ENCODE assay signal across 8 mouse cellular contexts in genomic region chr7:127308887-127309286, GRCm38 (mm10). TPM values are rescaled to one million over a fixed set of nuclear protein-coding genes. Genes with fewer than 3 reads are reported as not detected.
A peak's percentile ranks its signal among the peaks of the same experiment; 100 is the strongest.
DNase-seq lines count a peak whose midpoint lies in the region; ATAC-seq and TF ChIP-seq lines count a peak whose summit lies in the region.

No protein-coding gene starts in this region.

- TF ChIP-seq EP300 in liver, embryonic 14.5 days (IDR thresholded peaks at IDR 0.05; ENCODE audit: low read depth), result no peak

- no peak overlapping the region for H3K9ac ChIP-seq in forebrain, embryonic 12.5 days
- no peak overlapping the region for H3K9ac ChIP-seq in embryonic facial prominence, embryonic 15.5 days
- H3K9ac ChIP-seq in kidney, embryonic 14.5 days (ENCODE audit: low read depth, low read length), result no peak overlapping the region
- H3K9ac ChIP-seq in liver, embryonic 14.5 days (replicated peaks), result no peak overlapping the region

- no peak for ATAC-seq in forebrain, embryonic 12.5 days (ENCODE audit: low FRiP score)
- peak; percentile 63; the same call in 1 of the 2 replicates for ATAC-seq in embryonic facial prominence, embryonic 15.5 days (ENCODE audit: insufficient number of reproducible peaks, low FRiP score, low TSS enrichment, low read depth)
- ATAC-seq in kidney, embryonic 14.5 days (ENCODE audit: low FRiP score, low TSS enrichment), result 0 out of 2 replicates have a peak, but pooled peaks have one; percentile 65
- ATAC-seq in liver, embryonic 14.5 days (ENCODE audit: insufficient read depth), result no peak

- TF ChIP-seq POLR2A in bone marrow, adult 2 months (IDR thresholded peaks at IDR 0.05; ENCODE audit: borderline replicate concordance, control insufficient read depth, low read depth, low read length), result no peak

- peak; percentile 33; the same call in 1 of the 2 replicates for TF ChIP-seq CTCF in bone marrow, adult 2 months (IDR thresholded peaks at IDR 0.05; ENCODE audit: control insufficient read depth, insufficient read depth, low read length)
- TF ChIP-seq CTCF in liver, embryonic 14.5 days (IDR thresholded peaks at IDR 0.05; ENCODE audit: low read depth), result peak; percentile 79

- no peak overlapping the region for H3K27ac ChIP-seq in forebrain, embryonic 10.5 days
- H3K27ac ChIP-seq in forebrain, embryonic 12.5 days, result no peak overlapping the region
- no peak overlapping the region for H3K27ac ChIP-seq in bone marrow, adult 2 months (ENCODE audit: control insufficient read depth, insufficient read depth, low read depth, low read length, poor library complexity)
- no peak overlapping the region for H3K27ac ChIP-seq in embryonic facial prominence, embryonic 15.5 days (replicated peaks)
- no peak overlapping the region for H3K27ac ChIP-seq in kidney, embryonic 14.5 days (ENCODE audit: low read depth, low read length)
- no peak overlapping the region for H3K27ac ChIP-seq in liver, embryonic 14.5 days

- no peaks in the 10 kb centered on the region for H3K9me3 ChIP-seq in forebrain, embryonic 10.5 days
- H3K9me3 ChIP-seq in forebrain, embryonic 12.5 days, result no peaks in the 10 kb centered on the region
- no peaks in the 10 kb centered on the region for H3K9me3 ChIP-seq in embryonic facial prominence, embryonic 15.5 days (replicated peaks)
- H3K9me3 ChIP-seq in kidney, embryonic 14.5 days (ENCODE audit: control insufficient read depth, low read length), result no peaks in the 10 kb centered on the region
- H3K9me3 ChIP-seq in liver, embryonic 14.5 days (ENCODE audit: control insufficient read depth, low read length), result no peaks in the 10 kb centered on the region

- H3K27me3 ChIP-seq in forebrain, embryonic 10.5 days (ENCODE audit: poor library complexity, severe bottlenecking), result no peaks in the 10 kb centered on the region
- H3K27me3 ChIP-seq in forebrain, embryonic 12.5 days, result no peaks in the 10 kb centered on the region
- H3K27me3 ChIP-seq in embryonic facial prominence, embryonic 15.5 days, result no peaks in the 10 kb centered on the region
- no peaks in the 10 kb centered on the region for H3K27me3 ChIP-seq in kidney, embryonic 14.5 days (ENCODE audit: control insufficient read depth, insufficient read depth, low read length)
- H3K27me3 ChIP-seq in liver, embryonic 14.5 days (ENCODE audit: control insufficient read depth, insufficient read depth, low read length), result no peaks in the 10 kb centered on the region

- peak; percentile 60 for DNase-seq in forebrain, embryonic 10.5 days (ENCODE audit: extremely low spot score, low spot score)
- DNase-seq in 416B (ENCODE audit: low read depth), result peak; percentile 74
- peak in 2 of 3 experiments; percentile 25 to 37 for DNase-seq in liver, embryonic 14.5 days (ENCODE audit: low read depth in 3 of 3, low spot score in 3 of 3)
- DNase-seq in right cerebral cortex, postnatal 25 days, result peak; percentile 29

- no peaks in the 10 kb centered on the region for H3K4me1 ChIP-seq in forebrain, embryonic 10.5 days
- no peaks in the 10 kb centered on the region for H3K4me1 ChIP-seq in forebrain, embryonic 12.5 days
- H3K4me1 ChIP-seq in bone marrow, adult 2 months (ENCODE audit: control insufficient read depth, insufficient read depth, low read length), result no peaks in the 10 kb centered on the region
- no peaks in the 10 kb centered on the region for H3K4me1 ChIP-seq in embryonic facial prominence, embryonic 15.5 days
- H3K4me1 ChIP-seq in kidney, embryonic 14.5 days (ENCODE audit: control insufficient read depth, insufficient read depth, low read length), result no peaks in the 10 kb centered on the region
- H3K4me1 ChIP-seq in liver, embryonic 14.5 days (replicated peaks; ENCODE audit: control insufficient read depth in 2 of 2, insufficient read depth in 2 of 2, low read length in 1 of 2), result no peaks in the 10 kb centered on the region

- 61% methylated on average over 4 of the region's 4 CpGs for WGBS in forebrain, embryonic 10.5 days
- 60% methylated on average over 4 of the region's 4 CpGs for WGBS in forebrain, embryonic 12.5 days
- WGBS in bone marrow, adult 2 months, result 86% methylated on average over 4 of the region's 4 CpGs
- 70% methylated on average over 4 of the region's 4 CpGs for WGBS in embryonic facial prominence, embryonic 15.5 days
- 75% methylated on average over 4 of the region's 4 CpGs for WGBS in kidney, embryonic 14.5 days
- WGBS in liver, embryonic 14.5 days (ENCODE audit: insufficient replicate concordance), result 72% methylated on average over 4 of the region's 4 CpGs

- no peak overlapping the region for H3K4me2 ChIP-seq in forebrain, embryonic 12.5 days
- no peak overlapping the region for H3K4me2 ChIP-seq in embryonic facial prominence, embryonic 15.5 days (replicated peaks)
- H3K4me2 ChIP-seq in kidney, embryonic 14.5 days (replicated peaks; ENCODE audit: low read depth, low read length), result no peak overlapping the region
- no peak overlapping the region for H3K4me2 ChIP-seq in liver, embryonic 14.5 days (ENCODE audit: low read depth)

- H3K36me3 ChIP-seq in forebrain, embryonic 10.5 days (replicated peaks), result no peaks in the 10 kb centered on the region
- H3K36me3 ChIP-seq in forebrain, embryonic 12.5 days (replicated peaks), result no peaks in the 10 kb centered on the region
- H3K36me3 ChIP-seq in embryonic facial prominence, embryonic 15.5 days, result no peaks in the 10 kb centered on the region
- no peaks in the 10 kb centered on the region for H3K36me3 ChIP-seq in kidney, embryonic 14.5 days (ENCODE audit: control insufficient read depth, insufficient read depth, low read length)
- no peaks in the 10 kb centered on the region for H3K36me3 ChIP-seq in liver, embryonic 14.5 days (replicated peaks; ENCODE audit: control insufficient read depth, insufficient read depth, low read depth)

- H3K4me3 ChIP-seq in forebrain, embryonic 10.5 days, result 0 out of 2 replicates have a peak overlapping the region, but pooled peaks have one; percentile 1
- no peak overlapping the region for H3K4me3 ChIP-seq in forebrain, embryonic 12.5 days (replicated peaks)
- no peak overlapping the region for H3K4me3 ChIP-seq in bone marrow, adult 2 months (replicated peaks; ENCODE audit: control insufficient read depth, low read depth, low read length)
- H3K4me3 ChIP-seq in embryonic facial prominence, embryonic 15.5 days (replicated peaks), result no peak overlapping the region
- no peak overlapping the region for H3K4me3 ChIP-seq in kidney, embryonic 14.5 days (ENCODE audit: low read length)
- no peak overlapping the region for H3K4me3 ChIP-seq in liver, embryonic 14.5 days (ENCODE audit: insufficient read depth in 1 of 2, low read depth in 2 of 2, low read length in 2 of 2)

RNA-seq across cellular contexts. Expression of gene Itgal, which starts 12.8 kb away (rescaled TPM):
- polyA plus RNA-seq in forebrain, embryonic 10.5 days (2016; fragmentation: Nextera tagmentation; extraction: Ambion mirVana), result 0.22 and 0.36 TPM in 2 replicates
- polyA plus RNA-seq in forebrain, embryonic 12.5 days (2016; fragmentation: Nextera tagmentation; extraction: Ambion mirVana), result 0.26 and 0.47 TPM in 2 replicates
- 11.9 and 51.9 TPM in 2 replicates for polyA plus RNA-seq in bone marrow, adult 2 months (2011; ENCODE audit: insufficient read depth, insufficient read length, low replicate concordance, missing spikeins)
- 1.5 and 1.9 TPM in 2 replicates for polyA plus RNA-seq in embryonic facial prominence, embryonic 15.5 days (2015; fragmentation: Nextera tagmentation; extraction: Ambion mirVana)
- 0.80 and 1.0 TPM in 2 replicates for polyA plus RNA-seq in kidney, embryonic 14.5 days (2014; fragmentation: Nextera tagmentation; extraction: Ambion mirVana)
- 6.4 and 6.7 TPM in 2 replicates for polyA plus RNA-seq in liver, embryonic 14.5 days (2012; rRNA removed)
- 4.0 and 4.8 TPM in 2 replicates for polyA plus RNA-seq in liver, embryonic 14.5 days (2014; fragmentation: Nextera tagmentation; extraction: Ambion mirVana)

RNA-seq across cellular contexts. Expression of gene Sephs2, which starts 35.0 kb away (rescaled TPM):
- polyA plus RNA-seq in forebrain, embryonic 10.5 days (2016; fragmentation: Nextera tagmentation; extraction: Ambion mirVana), result 84.0 and 88.2 TPM in 2 replicates
- 73.7 and 81.6 TPM in 2 replicates for polyA plus RNA-seq in forebrain, embryonic 12.5 days (2016; fragmentation: Nextera tagmentation; extraction: Ambion mirVana)
- 28.4 and 64.7 TPM in 2 replicates for polyA plus RNA-seq in bone marrow, adult 2 months (2011; ENCODE audit: insufficient read depth, insufficient read length, low replicate concordance, missing spikeins)
- polyA plus RNA-seq in embryonic facial prominence, embryonic 15.5 days (2015; fragmentation: Nextera tagmentation; extraction: Ambion mirVana), result 53.7 and 58.5 TPM in 2 replicates
- 112 and 132 TPM in 2 replicates for polyA plus RNA-seq in kidney, embryonic 14.5 days (2014; fragmentation: Nextera tagmentation; extraction: Ambion mirVana)
- polyA plus RNA-seq in liver, embryonic 14.5 days (2012; rRNA removed), result 35.0 and 44.9 TPM in 2 replicates
- 143 and 155 TPM in 2 replicates for polyA plus RNA-seq in liver, embryonic 14.5 days (2014; fragmentation: Nextera tagmentation; extraction: Ambion mirVana)

RNA-seq across cellular contexts. Expression of gene Zfp768, which starts 36.5 kb away (rescaled TPM):
- polyA plus RNA-seq in forebrain, embryonic 10.5 days (2016; fragmentation: Nextera tagmentation; extraction: Ambion mirVana), result 17.6 and 18.9 TPM in 2 replicates
- 16.3 and 18.4 TPM in 2 replicates for polyA plus RNA-seq in forebrain, embryonic 12.5 days (2016; fragmentation: Nextera tagmentation; extraction: Ambion mirVana)
- 2.9 and 5.1 TPM in 2 replicates for polyA plus RNA-seq in bone marrow, adult 2 months (2011; ENCODE audit: insufficient read depth, insufficient read length, low replicate concordance, missing spikeins)
- 16.7 and 17.7 TPM in 2 replicates for polyA plus RNA-seq in embryonic facial prominence, embryonic 15.5 days (2015; fragmentation: Nextera tagmentation; extraction: Ambion mirVana)
- polyA plus RNA-seq in kidney, embryonic 14.5 days (2014; fragmentation: Nextera tagmentation; extraction: Ambion mirVana), result 7.0 and 7.6 TPM in 2 replicates
- polyA plus RNA-seq in liver, embryonic 14.5 days (2012; rRNA removed), result 4.4 and 5.0 TPM in 2 replicates
- 0.52 and 0.75 TPM in 2 replicates for polyA plus RNA-seq in liver, embryonic 14.5 days (2014; fragmentation: Nextera tagmentation; extraction: Ambion mirVana)

RNA-seq across cellular contexts. Expression of gene Dctpp1, which starts 48.4 kb away (rescaled TPM):
- polyA plus RNA-seq in forebrain, embryonic 10.5 days (2016; fragmentation: Nextera tagmentation; extraction: Ambion mirVana), result 379 and 383 TPM in 2 replicates
- polyA plus RNA-seq in forebrain, embryonic 12.5 days (2016; fragmentation: Nextera tagmentation; extraction: Ambion mirVana), result 208 and 224 TPM in 2 replicates
- polyA plus RNA-seq in bone marrow, adult 2 months (2011; ENCODE audit: insufficient read depth, insufficient read length, low replicate concordance, missing spikeins), result 23.2 and 50.6 TPM in 2 replicates
- polyA plus RNA-seq in embryonic facial prominence, embryonic 15.5 days (2015; fragmentation: Nextera tagmentation; extraction: Ambion mirVana), result 141 and 142 TPM in 2 replicates
- polyA plus RNA-seq in kidney, embryonic 14.5 days (2014; fragmentation: Nextera tagmentation; extraction: Ambion mirVana), result 252 and 290 TPM in 2 replicates
- polyA plus RNA-seq in liver, embryonic 14.5 days (2012; rRNA removed), result 62.2 and 82.9 TPM in 2 replicates
- 104 and 117 TPM in 2 replicates for polyA plus RNA-seq in liver, embryonic 14.5 days (2014; fragmentation: Nextera tagmentation; extraction: Ambion mirVana)

Comparison
In these comparisons a context has a peak if more than half of its experiments do, and no peak if none do; other contexts are left out.
1. ATAC-seq: peak in embryonic facial prominence, embryonic 15.5 days (single experiment) and kidney, embryonic 14.5 days (single experiment); none in forebrain, embryonic 12.5 days (single experiment) and liver, embryonic 14.5 days (single experiment).
2. Peak in every context shown above with its lines, with median percentiles within 50 percentile points of each other: DNase-seq.